Mouse (Mus musculus) limb, embryonic 11.5 days (tissue): ENCODE results near the gene Kcnc1. TPM values are rescaled to one million over a fixed set of nuclear protein-coding genes. Genes with fewer than 3 reads are reported as not detected.

ENCODE experiments used
- ATAC-seq: fragments of 200-750 bp; cut with Nextera tagmentation; 2 replicates; pipeline ENCODE4 v1.8.0; 2017; ENCODE audit warnings: low read depth; ENCODE audit not compliant: insufficient number of reproducible peaks, low FRiP score, low TSS enrichment
- DNase-seq: peaks from one replicate; pipeline ENCODE4 v3.0.0-alpha.2; 2015; ENCODE audit warnings: low spot score
- H3K27ac ChIP-seq: fragments of 300-500 bp; sonication (generic); replicated peaks from 2 replicates; pipeline ENCODE4 v1.5.1; 2014; ENCODE audit warnings: low read depth, mild to moderate bottlenecking, low read length
- H3K27me3 ChIP-seq: fragments of 300-500 bp; sonication (generic); 2 replicates; pipeline ENCODE4 v1.6.1; 2014; ENCODE audit warnings: mild to moderate bottlenecking, low read length, mixed read lengths; ENCODE audit not compliant: control insufficient read depth, insufficient read depth
- H3K36me3 ChIP-seq: fragments of 300-500 bp; sonication (generic); 2 replicates; pipeline ENCODE4 v1.6.1; 2014; ENCODE audit warnings: mild to moderate bottlenecking, low read length, moderate library complexity, mixed read lengths; ENCODE audit not compliant: control insufficient read depth, insufficient read depth
- H3K4me1 ChIP-seq: fragments of 300-500 bp; sonication (generic); 2 replicates; pipeline ENCODE4 v1.6.1; 2014; ENCODE audit warnings: low read length, mixed read lengths; ENCODE audit not compliant: control insufficient read depth, insufficient read depth
- H3K4me2 ChIP-seq: fragments of 300-500 bp; sonication (generic); 2 replicates; pipeline ENCODE4 v1.6.1; 2014; ENCODE audit warnings: low read depth, mild to moderate bottlenecking, moderate library complexity; ENCODE audit not compliant: severe bottlenecking
- H3K4me3 ChIP-seq: fragments of 300-500 bp; sonication (generic); 2 replicates; pipeline ENCODE4 v1.5.1; 2014; ENCODE audit warnings: low read depth, low read length
- H3K9ac ChIP-seq: fragments of 300-500 bp; sonication (generic); 2 replicates; pipeline ENCODE4 v1.6.1; 2014; ENCODE audit warnings: mild to moderate bottlenecking, low read length
- H3K9me3 ChIP-seq: fragments of 300-500 bp; sonication (generic); 2 replicates; pipeline ENCODE4 v1.6.1; 2016; ENCODE audit warnings: low read length; ENCODE audit not compliant: control insufficient read depth
- WGBS: fragments of 180-500 bp; shearing (Covaris S2); extraction: QIAGEN DNeasy Blood & Tissue Kit; methylation state at CpG from one replicate; pipeline ENCODE4 v1.1.7; 2014; 5-methylcytosine and 5-hydroxymethylcytosine counted together
- polyA plus RNA-seq: library from polyadenylated mRNA; unstranded; fragments of >200 nt; fragmentation: Nextera tagmentation; extraction: Ambion mirVana; gene quantifications from 2 replicates; pipeline ENCODE4 v1.2.1, GENCODE M21; 2014

Gene Kcnc1
- polyA plus RNA-seq, 1 experiment from 2014 or later, result 0.05 TPM

DNA sequence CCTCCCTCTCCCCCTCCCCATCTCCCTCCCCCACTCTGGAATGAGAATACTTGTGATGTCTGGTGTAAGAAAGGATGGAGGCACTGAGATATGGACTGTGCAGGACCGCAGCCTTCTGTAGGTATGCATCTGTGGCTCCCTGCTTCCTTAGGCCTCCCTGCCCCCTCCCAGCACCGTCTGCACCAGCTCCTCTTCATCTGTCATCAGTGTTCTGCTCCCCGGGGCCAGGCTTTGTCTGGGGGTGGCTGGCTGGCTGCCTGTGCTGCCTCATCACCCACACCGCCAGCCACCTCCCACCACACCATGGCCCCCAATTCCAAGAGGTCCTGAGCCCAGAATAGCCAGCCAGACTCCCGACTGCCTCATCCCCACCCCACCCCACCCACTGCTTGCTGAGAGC, 32.1 kb upstream of the Kcnc1 start:
- ATAC-seq, result no peak
- no peak for DNase-seq
- Histone ChIP-seq H3K27me3 (no peaks in the 10 kb centered on the region), H3K4me1 (no peaks in the 10 kb centered on the region), H3K4me2 (no peak overlapping the region), H3K36me3 (no peaks in the 10 kb centered on the region), H3K4me3 (no peak overlapping the region), H3K9me3 (no peaks in the 10 kb centered on the region), H3K9ac (no peak overlapping the region), H3K27ac (no peak overlapping the region)
- WGBS, result 64% methylated on average over 4 of the region's 5 CpGs

DNA sequence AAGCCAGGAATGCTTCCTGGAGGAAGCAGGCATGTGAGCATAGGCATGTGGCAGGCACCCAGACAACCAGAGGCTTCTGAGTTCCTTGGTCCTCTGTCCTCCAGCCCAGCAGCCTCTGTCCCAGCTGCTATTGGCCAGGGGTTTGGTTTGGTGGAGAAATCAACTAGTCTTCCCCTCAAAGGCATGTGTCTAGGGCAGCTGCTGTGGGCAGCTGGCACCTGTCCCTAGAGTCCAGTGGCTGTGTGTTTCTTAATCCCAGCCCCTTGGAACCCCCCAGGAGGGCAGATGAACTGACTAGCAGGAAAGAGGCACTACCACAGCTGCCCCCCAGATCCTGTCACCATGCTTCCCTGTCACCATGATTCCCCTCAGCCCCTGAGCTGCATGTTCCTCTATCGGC, 30.5 kb upstream of the Kcnc1 start:
- Histone ChIP-seq H3K4me1 (no peaks in the 10 kb centered on the region), H3K27me3 (no peaks in the 10 kb centered on the region), H3K27ac (no peak overlapping the region), H3K9me3 (no peaks in the 10 kb centered on the region), H3K4me2 (no peak overlapping the region), H3K4me3 (no peak overlapping the region), H3K9ac (no peak overlapping the region), H3K36me3 (no peaks in the 10 kb centered on the region)
- WGBS, result 95% methylated on average over 1 of the region's 1 CpGs
- ATAC-seq (no peak), DNase-seq (no peak)

DNA sequence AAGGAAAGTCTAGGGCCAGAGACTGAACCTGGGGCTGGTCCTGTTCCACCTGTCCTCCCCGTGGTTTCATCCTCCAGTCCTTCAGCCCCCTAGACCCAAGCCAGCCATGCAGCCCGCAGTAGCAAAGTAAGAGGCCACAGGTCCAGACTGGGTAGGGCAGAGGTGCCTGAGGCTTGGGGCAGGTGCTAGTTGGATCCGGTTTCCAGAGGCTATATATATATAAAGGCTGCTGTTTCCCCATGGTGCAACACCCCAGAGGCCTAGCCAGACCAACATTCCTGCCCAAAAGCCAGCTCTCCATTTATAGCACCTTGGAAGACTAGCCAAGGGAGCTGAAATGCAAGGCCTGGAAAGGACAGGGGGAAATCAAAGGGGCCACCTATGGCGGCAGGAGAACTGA, 25.2 kb upstream of the Kcnc1 start:
- Histone ChIP-seq H3K9ac (no peak overlapping the region), H3K4me1 (no peaks in the 10 kb centered on the region), H3K4me3 (no peak overlapping the region), H3K4me2 (no peak overlapping the region), H3K36me3 (no peaks in the 10 kb centered on the region), H3K27ac (no peak overlapping the region), H3K27me3 (peaks cover 20% of the 10 kb centered on the region), H3K9me3 (no peaks in the 10 kb centered on the region)
- WGBS, result 69% methylated on average over 4 of the region's 4 CpGs
- no peak for ATAC-seq
- DNase-seq, result no peak

DNA sequence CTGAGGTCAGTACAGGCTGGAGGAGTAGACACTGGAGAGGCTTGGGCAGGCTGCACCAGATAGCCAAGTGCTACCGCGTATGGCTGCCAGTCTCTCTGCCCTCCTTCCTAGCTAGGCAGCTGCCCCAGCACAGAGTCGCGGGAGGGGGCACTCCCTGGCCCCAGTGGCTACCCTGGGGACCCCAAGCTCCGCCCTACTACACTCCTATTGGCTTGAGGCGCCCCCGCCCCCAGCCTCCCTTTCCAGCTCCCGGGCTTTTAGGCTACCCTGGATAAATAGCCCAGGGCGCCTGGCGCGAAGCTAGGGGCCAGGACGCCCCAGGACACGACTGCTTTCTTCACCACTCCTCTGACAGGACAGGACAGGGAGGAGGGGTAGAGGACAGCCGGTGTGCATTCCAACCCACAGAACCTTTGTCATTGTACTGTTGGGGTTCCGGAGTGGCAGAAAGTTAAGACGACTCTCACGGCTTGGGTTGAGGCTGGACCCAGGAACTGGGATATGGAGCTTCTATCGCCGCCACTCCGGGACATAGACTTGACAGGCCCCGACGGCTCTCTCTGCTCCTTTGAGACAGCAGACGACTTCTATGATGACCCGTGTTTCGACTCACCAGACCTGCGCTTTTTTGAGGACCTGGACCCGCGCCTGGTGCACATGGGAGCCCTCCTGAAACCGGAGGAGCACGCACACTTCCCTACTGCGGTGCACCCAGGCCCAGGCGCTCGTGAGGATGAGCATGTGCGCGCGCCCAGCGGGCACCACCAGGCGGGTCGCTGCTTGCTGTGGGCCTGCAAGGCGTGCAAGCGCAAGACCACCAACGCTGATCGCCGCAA, 19.9 kb upstream of the Kcnc1 start, which contains the start of gene Myod1:
Gene Myod1, plus strand, starts transcription at position 303 of the 836 bp plus-strand sequence.
- H3K4me3 ChIP-seq, result peak within 1 kb of the TSS; percentile 22
- H3K9me3 ChIP-seq, result no peaks in the 10 kb centered on the region
- H3K4me1 ChIP-seq, result no peaks in the 10 kb centered on the region
- H3K9ac ChIP-seq, result 0 out of 2 replicates have a peak within 1 kb of the TSS, but pooled peaks have one; percentile 9
- 5% methylated on average over 44 of the region's 44 CpGs for WGBS
- H3K36me3 ChIP-seq, result no peaks in the 10 kb centered on the region
- ATAC-seq (peak; percentile 55; the same call in 1 of the 2 replicates), DNase-seq (no peak)
- no peak within 1 kb of the TSS for H3K27ac ChIP-seq
- peak within 1 kb of the TSS; percentile 37 for H3K4me2 ChIP-seq
- peaks cover 50% of the 10 kb centered on the region for H3K27me3 ChIP-seq

DNA sequence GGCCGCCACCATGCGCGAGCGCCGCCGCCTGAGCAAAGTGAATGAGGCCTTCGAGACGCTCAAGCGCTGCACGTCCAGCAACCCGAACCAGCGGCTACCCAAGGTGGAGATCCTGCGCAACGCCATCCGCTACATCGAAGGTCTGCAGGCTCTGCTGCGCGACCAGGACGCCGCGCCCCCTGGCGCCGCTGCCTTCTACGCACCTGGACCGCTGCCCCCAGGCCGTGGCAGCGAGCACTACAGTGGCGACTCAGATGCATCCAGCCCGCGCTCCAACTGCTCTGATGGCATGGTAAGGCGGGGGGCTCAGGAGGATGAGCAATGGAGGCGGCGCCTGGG, 19.3 kb upstream of the Kcnc1 start:
- Histone ChIP-seq H3K9me3 (no peaks in the 10 kb centered on the region), H3K4me1 (no peaks in the 10 kb centered on the region), H3K27ac (no peak overlapping the region), H3K36me3 (no peaks in the 10 kb centered on the region), H3K4me2 (peak overlapping the region; percentile 37), H3K9ac (no peak overlapping the region), H3K27me3 (peaks cover 50% of the 10 kb centered on the region), H3K4me3 (peak overlapping the region; percentile 22)
- WGBS, result under 1% methylated on average over 33 of the region's 33 CpGs
- ATAC-seq (no peak), DNase-seq (peak; percentile 74)

DNA sequence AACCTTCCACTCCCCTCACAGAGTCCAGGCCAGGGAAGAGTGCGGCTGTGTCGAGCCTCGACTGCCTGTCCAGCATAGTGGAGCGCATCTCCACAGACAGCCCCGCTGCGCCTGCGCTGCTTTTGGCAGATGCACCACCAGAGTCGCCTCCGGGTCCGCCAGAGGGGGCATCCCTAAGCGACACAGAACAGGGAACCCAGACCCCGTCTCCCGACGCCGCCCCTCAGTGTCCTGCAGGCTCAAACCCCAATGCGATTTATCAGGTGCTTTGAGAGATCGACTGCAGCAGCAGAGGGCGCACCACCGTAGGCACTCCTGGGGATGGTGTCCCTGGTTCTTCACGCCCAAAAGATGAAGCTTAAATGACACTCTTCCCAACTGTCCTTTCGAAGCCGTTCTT, 18.2 kb upstream of the Kcnc1 start:
- H3K9ac ChIP-seq, result no peak overlapping the region
- no peak for ATAC-seq
- no peak overlapping the region for H3K4me2 ChIP-seq
- WGBS, result 3% methylated on average over 22 of the region's 22 CpGs
- H3K27ac ChIP-seq, result no peak overlapping the region
- no peak overlapping the region; the same call in 1 of the 2 replicates for H3K4me3 ChIP-seq
- H3K27me3 ChIP-seq, result peaks cover 45% of the 10 kb centered on the region
- DNase-seq, result peak; percentile 44
- H3K36me3 ChIP-seq, result no peaks in the 10 kb centered on the region
- H3K4me1 ChIP-seq, result no peaks in the 10 kb centered on the region
- no peaks in the 10 kb centered on the region for H3K9me3 ChIP-seq

DNA sequence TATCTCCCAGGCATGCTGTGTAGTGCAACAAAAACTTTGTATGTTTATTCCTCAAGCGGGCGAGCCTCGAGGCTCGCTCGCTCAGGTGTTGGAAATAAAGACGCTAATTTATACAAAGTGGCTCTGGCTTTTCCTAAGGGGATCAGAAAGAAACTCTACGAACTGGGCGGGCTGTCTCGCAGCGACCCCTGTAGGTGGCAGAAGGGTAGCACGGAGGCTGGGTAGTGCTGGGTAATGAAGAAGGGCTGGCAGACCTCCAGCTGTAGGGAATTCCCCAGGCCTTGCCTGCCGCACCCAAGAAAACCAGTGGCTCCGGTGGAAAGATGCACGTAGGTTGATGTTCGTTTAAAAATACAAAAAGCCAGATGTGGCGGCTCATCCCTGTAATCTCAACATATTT, 17.3 kb upstream of the Kcnc1 start:
- Histone ChIP-seq H3K36me3 (no peaks in the 10 kb centered on the region), H3K27ac (no peak overlapping the region), H3K9me3 (no peaks in the 10 kb centered on the region), H3K4me3 (no peak overlapping the region), H3K27me3 (peaks cover 45% of the 10 kb centered on the region), H3K4me2 (no peak overlapping the region), H3K9ac (no peak overlapping the region), H3K4me1 (no peaks in the 10 kb centered on the region)
- ATAC-seq (no peak), DNase-seq (peak; percentile 75)
- 8% methylated on average over 16 of the region's 16 CpGs for WGBS

DNA sequence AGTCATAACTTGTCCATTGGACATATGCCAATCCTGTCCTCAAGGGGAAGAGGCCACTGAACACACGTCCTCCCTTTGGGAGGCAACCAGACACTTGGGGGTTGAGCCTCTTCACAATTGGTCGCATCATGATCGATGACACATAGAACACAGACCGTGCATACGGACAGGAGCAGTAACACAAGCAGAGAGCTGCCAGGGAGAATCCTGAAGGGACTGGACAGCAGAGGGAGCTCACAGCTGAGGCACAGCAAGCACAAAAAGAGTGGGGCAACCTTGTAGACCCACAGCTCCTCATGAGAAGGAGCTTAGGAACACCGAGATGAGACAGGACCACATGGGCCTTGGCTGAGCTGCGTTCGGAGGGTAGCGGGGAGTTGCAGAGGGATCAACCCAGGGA, 15.7 kb upstream of the Kcnc1 start:
- no peaks in the 10 kb centered on the region for H3K9me3 ChIP-seq
- H3K9ac ChIP-seq, result no peak overlapping the region
- WGBS, result 73% methylated on average over 9 of the region's 9 CpGs
- ATAC-seq (no peak), DNase-seq (no peak)
- H3K4me3 ChIP-seq, result no peak overlapping the region
- H3K36me3 ChIP-seq, result no peaks in the 10 kb centered on the region
- H3K27me3 ChIP-seq, result peaks cover 35% of the 10 kb centered on the region
- no peak overlapping the region for H3K27ac ChIP-seq
- H3K4me1 ChIP-seq, result no peaks in the 10 kb centered on the region
- H3K4me2 ChIP-seq, result no peak overlapping the region

DNA sequence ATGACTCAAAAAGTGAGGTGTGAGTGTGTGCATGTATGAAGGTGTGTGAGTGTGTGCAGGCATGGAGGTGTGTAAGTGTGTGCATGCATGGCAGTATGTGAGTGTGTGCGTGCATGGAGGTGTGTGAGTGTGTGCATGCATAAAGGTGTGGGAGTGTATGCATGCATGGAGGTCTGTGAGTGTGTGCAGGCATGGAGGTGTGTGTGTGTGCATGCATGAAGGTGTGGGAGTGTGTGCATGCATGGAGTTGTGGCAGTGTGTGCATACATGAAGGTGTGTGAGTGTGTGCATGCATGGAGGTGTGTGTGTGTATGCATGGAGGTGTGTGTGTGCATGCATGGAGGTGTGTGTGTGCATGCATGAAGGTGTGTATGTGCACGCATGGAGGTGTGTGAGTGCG, 8.9 kb upstream of the Kcnc1 start:
- 88% methylated on average over 3 of the region's 3 CpGs for WGBS
- Histone ChIP-seq H3K9me3 (no peaks in the 10 kb centered on the region), H3K36me3 (no peaks in the 10 kb centered on the region), H3K9ac (no peak overlapping the region), H3K4me1 (no peaks in the 10 kb centered on the region), H3K4me2 (no peak overlapping the region), H3K4me3 (no peak overlapping the region), H3K27me3 (no peaks in the 10 kb centered on the region), H3K27ac (no peak overlapping the region)
- DNase-seq (no peak), ATAC-seq (no peak)
